Comparison of ENCODE assay signal across 8 mouse cellular contexts in the genomic region with DNA sequence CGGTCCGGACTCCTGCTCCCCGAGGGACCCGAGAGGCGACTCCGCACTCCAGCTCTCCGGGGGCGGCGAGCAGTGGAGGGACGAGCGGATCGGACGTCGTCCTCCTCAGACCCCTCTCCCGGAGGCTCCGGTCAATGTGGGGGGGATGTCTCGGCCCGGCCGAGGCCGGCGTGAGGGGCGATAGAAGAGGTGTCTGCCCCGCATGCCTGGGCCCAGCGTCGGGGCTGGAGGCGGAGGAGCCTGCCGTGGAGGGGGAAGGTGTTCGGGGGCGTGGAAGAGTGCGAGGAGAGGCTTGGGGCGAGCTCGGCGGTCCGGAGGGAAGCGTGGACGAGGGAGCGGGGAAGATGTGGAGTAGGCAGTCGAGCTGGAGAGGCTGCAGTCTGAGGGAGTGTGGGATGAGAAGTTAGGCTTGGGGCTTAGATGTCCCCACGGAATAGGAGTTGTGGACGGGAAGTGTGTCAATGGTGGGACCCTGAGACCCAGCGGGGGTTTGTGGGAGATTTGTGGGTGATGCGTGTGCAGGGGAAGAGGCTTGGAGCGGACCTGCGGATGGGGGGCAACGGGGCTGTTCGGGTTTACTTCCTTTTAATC. TPM values are rescaled to one million over a fixed set of nuclear protein-coding genes. Genes with fewer than 3 reads are reported as not detected.
DNase-seq lines count a peak whose midpoint lies in the region; ATAC-seq and TF ChIP-seq lines count a peak whose summit lies in the region.

No protein-coding gene starts in this region.

- no peaks in the 10 kb centered on the region for H3K27me3 ChIP-seq in spleen, adult 2 months (ENCODE audit: control insufficient read depth, insufficient read depth, low read length)

- no peaks in the 10 kb centered on the region for H3K36me3 ChIP-seq in spleen, adult 2 months (ENCODE audit: control insufficient read depth, insufficient read depth, low read length)

- peak overlapping the region; percentile 81 for H3K27ac ChIP-seq in spleen, adult 2 months (ENCODE audit: insufficient read depth, low read length)

- peak overlapping the region; percentile 95 for H3K4me3 ChIP-seq in spleen, adult 2 months (ENCODE audit: extremely low read depth, insufficient read depth, insufficient read length)

- 0 out of 2 replicates have a peak, but pooled peaks cover 4% of the 10 kb centered on the region for H3K4me1 ChIP-seq in spleen, adult 2 months (ENCODE audit: control insufficient read depth, insufficient read depth, insufficient read length)

- under 1% methylated on average over 46 of the region's 46 CpGs for WGBS in spleen, adult 2 months

- ATAC-seq in cerebellum, adult (ENCODE audit: insufficient number of reproducible peaks, low FRiP score, low TSS enrichment): peak; percentile 63
- peak; percentile 66 for ATAC-seq in erythroblast, adult 5-6 weeks (replicated peaks; ENCODE audit: low FRiP score, poor library complexity, severe bottlenecking)
- ATAC-seq in megakaryocyte-erythroid progenitor cell, adult 5-6 weeks (replicated peaks; ENCODE audit: low FRiP score, low TSS enrichment, poor library complexity, severe bottlenecking): peak; percentile 73

- no peak for TF ChIP-seq POLR2A in spleen, adult 2 months (IDR thresholded peaks at IDR 0.05; ENCODE audit: low read depth, low read length)

- no peak for DNase-seq in cerebellum, adult 11 months
- no peak for DNase-seq in spleen, adult 2 months (ENCODE audit: low read depth in 1 of 2, low spot score in 2 of 2)
- DNase-seq in spleen, adult 12 weeks (ENCODE audit: low spot score): no peak
- DNase-seq in kidney, postnatal 10 days: peak; percentile 67
- DNase-seq in cerebellum, postnatal 36 days: no peak

- TF ChIP-seq CTCF in spleen, adult 2 months (IDR thresholded peaks at IDR 0.05; ENCODE audit: extremely low read depth, insufficient read depth, insufficient read length, insufficient replicate concordance): no peak

RNA-seq across cellular contexts. Expression of a gene that starts 0.4 kb away (rescaled TPM):
- polyA plus RNA-seq in spleen, adult 2 months (2012; rRNA removed): 1.6 and 2.4 TPM in 2 replicates
- total RNA-seq in erythroblast, adult 5-6 weeks (2015; ENCODE audit: low replicate concordance): 19.0 and 20.4 TPM in 2 replicates
- 25.4 and 25.6 TPM in 2 replicates for total RNA-seq in erythroblast, adult 5-6 weeks (2017; ENCODE audit: low replicate concordance)
- 26.7 and 28.0 TPM in 2 replicates for total RNA-seq in megakaryocyte-erythroid progenitor cell, adult 5-6 weeks (2014; fragmentation: Nextera tagmentation)
- 29.3 and 51.9 TPM in 2 replicates for total RNA-seq in megakaryocyte-erythroid progenitor cell, adult 5-6 weeks (2017)

RNA-seq across cellular contexts. Expression of a gene that starts 9.1 kb away (rescaled TPM):
- 0.32 and 0.49 TPM in 2 replicates for polyA plus RNA-seq in spleen, adult 2 months (2012; rRNA removed)
- total RNA-seq in erythroblast, adult 5-6 weeks (2015; ENCODE audit: low replicate concordance): 8.8 TPM in 1 of 2 replicates, not detected in the other
- 0.28 and 4.4 TPM in 2 replicates for total RNA-seq in erythroblast, adult 5-6 weeks (2017; ENCODE audit: low replicate concordance)
- total RNA-seq in megakaryocyte-erythroid progenitor cell, adult 5-6 weeks (2014; fragmentation: Nextera tagmentation): 2.4 and 2.7 TPM in 2 replicates
- 1.1 and 5.7 TPM in 2 replicates for total RNA-seq in megakaryocyte-erythroid progenitor cell, adult 5-6 weeks (2017)

RNA-seq across cellular contexts. Expression of a gene that starts 56.5 kb away (rescaled TPM):
- polyA plus RNA-seq in spleen, adult 2 months (2012; rRNA removed): 9.6 and 12.8 TPM in 2 replicates
- 2.1 and 22.7 TPM in 2 replicates for total RNA-seq in erythroblast, adult 5-6 weeks (2015; ENCODE audit: low replicate concordance)
- 6.7 and 8.9 TPM in 2 replicates for total RNA-seq in erythroblast, adult 5-6 weeks (2017; ENCODE audit: low replicate concordance)
- total RNA-seq in megakaryocyte-erythroid progenitor cell, adult 5-6 weeks (2014; fragmentation: Nextera tagmentation): 38.4 and 51.5 TPM in 2 replicates
- 15.2 and 42.3 TPM in 2 replicates for total RNA-seq in megakaryocyte-erythroid progenitor cell, adult 5-6 weeks (2017)
